Mouse (Mus musculus) spleen, postnatal 14 days (tissue): ENCODE data around the gene Dpp9.

Source experiments
- DNase-seq, 2 experiments: peaks; one replicate each; pipeline ENCODE4 v3.0.0; 2021 to 2022; ENCODE audit warnings: low spot score in 2 of 2

The Dpp9 gene

GRCm38 (mm10) chr17:56139858-56140595 lies 78.7 kb downstream of the Dpp9 start, which contains the start of gene Sema6b:
Sema6b (minus strand) TSS chr17:56140343.
- no peak for DNase-seq

GRCm38 (mm10) chr17:56139355-56139754 lies 79.3 kb downstream of the Dpp9 start:
- no peak for DNase-seq

GRCm38 (mm10) chr17:56137839-56138613 lies 80.7 kb downstream of the Dpp9 start:
- DNase-seq = no peak
